Mouse (Mus musculus) heart, postnatal 0 days (tissue): ENCODE results near the gene Psmc3. TPM values are rescaled to one million over a fixed set of nuclear protein-coding genes. Genes with fewer than 3 reads are reported as not detected.
"Not testable (repeated sequence)": the region's sequence is repeated elsewhere in the genome, so short reads cannot be mapped to it uniquely, and the experiment has no call there.

Source experiments
- ATAC-seq: fragments of 200-750 bp; cut with Nextera tagmentation; 2 replicates; pipeline ENCODE4 v1.8.0; 2017; ENCODE audit warnings: low read depth, moderate number of reproducible peaks, moderate library complexity; ENCODE audit not compliant: insufficient read depth
- DNase-seq: peaks from one replicate; pipeline ENCODE4 v3.0.0-alpha.2; 2016; ENCODE audit warnings: low spot score
- H3K27ac ChIP-seq: fragments of 300-500 bp; sonication (generic); 2 replicates; pipeline ENCODE4 v1.5.1; 2014; ENCODE audit warnings: low read depth, mild to moderate bottlenecking
- H3K27me3 ChIP-seq: fragments of 300-500 bp; sonication (generic); 2 replicates; pipeline ENCODE4 v1.6.1; 2014; ENCODE audit warnings: low read length, mixed read lengths; ENCODE audit not compliant: control insufficient read depth, insufficient read depth
- H3K36me3 ChIP-seq: fragments of 300-500 bp; sonication (generic); replicated peaks from 2 replicates; pipeline ENCODE4 v1.6.1; 2014; ENCODE audit warnings: low read length, mixed read lengths; ENCODE audit not compliant: control insufficient read depth, insufficient read depth
- H3K4me1 ChIP-seq: fragments of 300-500 bp; sonication (generic); 2 replicates; pipeline ENCODE4 v1.6.1; 2014; ENCODE audit warnings: antibody characterized with exemption; ENCODE audit not compliant: control insufficient read depth, insufficient read depth
- H3K4me2 ChIP-seq: fragments of 300-500 bp; sonication (generic); 2 replicates; pipeline ENCODE4 v1.6.1; 2014; ENCODE audit warnings: low read depth, mild to moderate bottlenecking, low read length, moderate library complexity
- H3K4me3 ChIP-seq: fragments of 300-500 bp; sonication (generic); 2 replicates; pipeline ENCODE4 v1.5.1; 2014; ENCODE audit warnings: low read depth, low read length
- H3K9ac ChIP-seq: fragments of 300-500 bp; sonication (generic); replicated peaks from 2 replicates; pipeline ENCODE4 v1.6.1; 2014; ENCODE audit warnings: low read depth, low read length, mixed read lengths
- H3K9me3 ChIP-seq: fragments of 300-500 bp; sonication (generic); replicated peaks from 2 replicates; pipeline ENCODE4 v1.6.1; 2016; ENCODE audit warnings: low read length; ENCODE audit not compliant: control insufficient read depth
- CTCF ChIP-seq: IDR thresholded peaks from 2 replicates; pipeline ENCODE4 v1.5.1; 2016; ENCODE audit warnings: antibody characterized with exemption, control low read depth, low read depth
- EP300 ChIP-seq: IDR thresholded peaks from 2 replicates; pipeline ENCODE4 v1.6.1; 2016; ENCODE audit warnings: antibody characterized with exemption, low read depth
- WGBS: fragments of 180-500 bp; shearing (Covaris S2); extraction: QIAGEN DNeasy Blood & Tissue Kit; methylation state at CpG from one replicate; pipeline ENCODE4 v1.1.7; 2014; 5-methylcytosine and 5-hydroxymethylcytosine counted together
- polyA plus RNA-seq: library from polyadenylated mRNA; unstranded; fragments of >200 nt; fragmentation: Nextera tagmentation; extraction: Ambion mirVana; gene quantifications from 2 replicates; pipeline ENCODE4 v1.2.1, GENCODE M21; 2015
- total RNA-seq: library from RNA; depleted of rRNA; stranded (reverse); fragments of >200 nt; gene quantifications from 2 replicates; pipeline ENCODE4 v1.2.3, GENCODE M21; 2014; ENCODE audit warnings: low replicate concordance; rRNA removed

The Psmc3 gene
- total RNA-seq (172 and 264 TPM in 2 replicates), polyA plus RNA-seq (296 and 300 TPM in 2 replicates)

GRCm38 (mm10) chr2:91053934-91054382 lies at the start of gene Psmc3:
Gene Psmc3, plus strand, starts transcription at chr2:91054009.
- TF ChIP-seq CTCF (no peak), EP300 (no peak)
- no peaks in the 10 kb centered on the region for H3K9me3 ChIP-seq
- DNase-seq (peak; percentile 92), ATAC-seq (peak; percentile 99)
- H3K36me3 ChIP-seq: peaks cover 41% of the 10 kb centered on the region
- peak within 1 kb of the TSS; percentile 86 for H3K4me3 ChIP-seq
- peak within 1 kb of the TSS; percentile 76 for H3K4me2 ChIP-seq
- H3K27ac ChIP-seq: peak within 1 kb of the TSS; percentile 85
- WGBS: under 1% methylated on average over 40 of the region's 40 CpGs
- H3K4me1 ChIP-seq: peaks cover 7% of the 10 kb centered on the region
- no peaks in the 10 kb centered on the region for H3K27me3 ChIP-seq
- H3K9ac ChIP-seq: peak within 1 kb of the TSS; percentile 80

- H3K4me3 ChIP-seq: no peak overlapping the region
- H3K9me3 ChIP-seq: no peaks in the 10 kb centered on the region
- H3K36me3 ChIP-seq: peaks cover 88% of the 10 kb centered on the region
- H3K27me3 ChIP-seq: no peaks in the 10 kb centered on the region
- H3K27ac ChIP-seq: no peak overlapping the region
- no peak overlapping the region for H3K4me2 ChIP-seq
- TF ChIP-seq EP300 (no peak), CTCF (no peak)
- DNase-seq (no peak), ATAC-seq (no peak)
- H3K9ac ChIP-seq: no peak overlapping the region
- WGBS: 97% methylated on average over 8 of the region's 8 CpGs
- no peaks in the 10 kb centered on the region for H3K4me1 ChIP-seq
These were observed 45.3 kb upstream of the Psmc3 start for GRCm38 (mm10) chr2:91008536-91008935.

- peaks cover 80% of the 10 kb centered on the region for H3K36me3 ChIP-seq
- WGBS: 89% methylated on average over 2 of the region's 2 CpGs
These were observed 39.9 kb upstream of the Psmc3 start for GRCm38 (mm10) chr2:91013881-91014280.

GRCm38 (mm10) chr2:91015386-91015785 lies 38.4 kb upstream of the Psmc3 start:
- Histone ChIP-seq H3K27ac (no peak overlapping the region), H3K9ac (no peak overlapping the region), H3K9me3 (no peaks in the 10 kb centered on the region), H3K27me3 (no peaks in the 10 kb centered on the region), H3K4me1 (no peaks in the 10 kb centered on the region), H3K4me2 (no peak overlapping the region), H3K36me3 (peaks cover 71% of the 10 kb centered on the region), H3K4me3 (no peak overlapping the region)
- ATAC-seq (no peak), DNase-seq (no peak)
- WGBS: 78% methylated on average over 4 of the region's 4 CpGs
- TF ChIP-seq CTCF: no peak
- TF ChIP-seq EP300: no peak

More at GRCm38 (mm10) chr2:91013881-91014280, 39.9 kb upstream of the Psmc3 start:
- ATAC-seq: no peak
- H3K4me1 ChIP-seq: no peaks in the 10 kb centered on the region
- no peak overlapping the region for H3K27ac ChIP-seq
- DNase-seq: no peak
- H3K9ac ChIP-seq: no peak overlapping the region
- no peak overlapping the region for H3K4me2 ChIP-seq
- TF ChIP-seq CTCF (no peak), EP300 (no peak)
- no peak overlapping the region for H3K4me3 ChIP-seq
- H3K9me3 ChIP-seq: no peaks in the 10 kb centered on the region
- no peaks in the 10 kb centered on the region for H3K27me3 ChIP-seq

- 71% methylated on average over 8 of the region's 8 CpGs for WGBS
- H3K9ac ChIP-seq: no peak overlapping the region
- no peaks in the 10 kb centered on the region for H3K27me3 ChIP-seq
- H3K27ac ChIP-seq: 0 out of 2 replicates have a peak overlapping the region, but pooled peaks have one; percentile 2
- H3K36me3 ChIP-seq: peaks cover 53% of the 10 kb centered on the region
- no peak overlapping the region for H3K4me2 ChIP-seq
- ATAC-seq (no peak), DNase-seq (no peak)
- TF ChIP-seq CTCF (peak; percentile 34), EP300 (no peak)
- no peaks in the 10 kb centered on the region for H3K4me1 ChIP-seq
- no peaks in the 10 kb centered on the region for H3K9me3 ChIP-seq
- no peak overlapping the region for H3K4me3 ChIP-seq
These were observed 35.6 kb upstream of the Psmc3 start for GRCm38 (mm10) chr2:91018061-91018788.

GRCm38 (mm10) chr2:91019911-91020310 lies 33.9 kb upstream of the Psmc3 start:
- no peaks in the 10 kb centered on the region for H3K27me3 ChIP-seq
- no peak overlapping the region for H3K27ac ChIP-seq
- no peaks in the 10 kb centered on the region for H3K9me3 ChIP-seq
- no peak overlapping the region for H3K4me3 ChIP-seq
- H3K36me3 ChIP-seq: peaks cover 36% of the 10 kb centered on the region
- H3K4me1 ChIP-seq: no peaks in the 10 kb centered on the region
- ATAC-seq (no peak), DNase-seq (no peak)
- TF ChIP-seq EP300 (no peak), CTCF (no peak)
- no peak overlapping the region for H3K9ac ChIP-seq
- no peak overlapping the region for H3K4me2 ChIP-seq
- WGBS: 91% methylated on average over 3 of the region's 3 CpGs

GRCm38 (mm10) chr2:91022266-91022665 lies 31.5 kb upstream of the Psmc3 start:
- not testable (repeated sequence) for H3K27ac ChIP-seq, ATAC-seq, DNase-seq, H3K4me2 ChIP-seq, H3K9me3 ChIP-seq, H3K27me3 ChIP-seq, H3K9ac ChIP-seq, H3K4me1 ChIP-seq, H3K4me3 ChIP-seq
- H3K36me3 ChIP-seq: peaks cover 15% of the 10 kb centered on the region
- 97% methylated on average over 7 of the region's 7 CpGs for WGBS
